ENCODE assay signal across 32 mouse cellular contexts in genomic region chr2:110814964-110815363, GRCm38 (mm10).
"Had no signal": no experiment of that assay in that cellular context is flagged by ENCODE, and none has a peak within 500 bp of the region (broad histone marks: within the 10 kb centered on the region; RNA-seq: fewer than 3 reads in every experiment).

No protein-coding gene starts in this region.

- H3K9me3 ChIP-seq: limb, embryonic 10.5 days; limb, embryonic 12.5 days; limb, embryonic 13.5 days; limb, embryonic 15.5 days; liver, embryonic 12.5 days; liver, embryonic 13.5 days; liver, embryonic 15.5 days; lung, embryonic 15.5 days; megakaryocyte, embryonic 14.5 days; midbrain, embryonic 10.5 days; midbrain, embryonic 12.5 days; midbrain, embryonic 13.5 days; midbrain, embryonic 15.5 days; neural tube, embryonic 12.5 days had no signal

- H3K27ac ChIP-seq: limb, embryonic 10.5 days; limb, embryonic 12.5 days; limb, embryonic 13.5 days; limb, embryonic 15.5 days; liver, embryonic 12.5 days; liver, embryonic 13.5 days; liver, embryonic 14.5 days; liver, embryonic 15.5 days; lung, embryonic 15.5 days; macrophage; midbrain, embryonic 10.5 days; midbrain, embryonic 12.5 days; midbrain, embryonic 13.5 days; midbrain, embryonic 15.5 days; neural tube, embryonic 12.5 days had no signal

- ATAC-seq: liver, embryonic 12.5 days; liver, postnatal 0 days; lung, postnatal 0 days; midbrain, embryonic 13.5 days; midbrain, embryonic 15.5 days; midbrain, embryonic 16.5 days had no signal

- H3K27me3 ChIP-seq: limb, embryonic 12.5 days; limb, embryonic 13.5 days; limb, embryonic 15.5 days; liver, embryonic 12.5 days; liver, embryonic 13.5 days; liver, embryonic 15.5 days; lung, embryonic 15.5 days; megakaryocyte, embryonic 14.5 days; midbrain, embryonic 12.5 days; midbrain, embryonic 13.5 days; midbrain, embryonic 15.5 days; neural tube, embryonic 12.5 days had no signal

- H3K4me2 ChIP-seq: limb, embryonic 12.5 days; limb, embryonic 13.5 days; limb, embryonic 15.5 days; liver, embryonic 11.5 days; liver, embryonic 12.5 days; liver, embryonic 13.5 days; liver, embryonic 15.5 days; lung, embryonic 14.5 days; lung, embryonic 15.5 days; midbrain, embryonic 11.5 days; midbrain, embryonic 12.5 days; midbrain, embryonic 13.5 days; midbrain, embryonic 15.5 days; neural tube, embryonic 12.5 days had no signal

- DNase-seq: left cerebral cortex, postnatal 4 days; liver; liver, embryonic 13.5 days; liver, postnatal 0 days; lung, adult 18-20 months; lung, adult 2 months; lung, embryonic 14.5 days; lung, postnatal 10 days; lung, postnatal 14 days; lung, postnatal 36 days; lung, postnatal 4 days; midbrain, embryonic 14.5 days had no signal

- H3K4me1 ChIP-seq: limb, embryonic 10.5 days; limb, embryonic 12.5 days; limb, embryonic 13.5 days; limb, embryonic 15.5 days; liver, embryonic 12.5 days; liver, embryonic 13.5 days; liver, embryonic 15.5 days; lung, embryonic 15.5 days; megakaryocyte, embryonic 14.5 days; midbrain, embryonic 10.5 days; midbrain, embryonic 12.5 days; midbrain, embryonic 13.5 days; midbrain, embryonic 15.5 days; neural tube, embryonic 12.5 days had no signal

- H3K4me3 ChIP-seq: limb, embryonic 10.5 days; limb, embryonic 12.5 days; limb, embryonic 13.5 days; limb, embryonic 15.5 days; liver, embryonic 12.5 days; liver, embryonic 13.5 days; liver, embryonic 15.5 days; lung, embryonic 15.5 days; megakaryocyte, embryonic 14.5 days; midbrain, embryonic 10.5 days; midbrain, embryonic 12.5 days; midbrain, embryonic 13.5 days; midbrain, embryonic 15.5 days; myocyte; neural tube, embryonic 12.5 days had no signal

- H3K36me3 ChIP-seq: limb, embryonic 10.5 days; limb, embryonic 12.5 days; limb, embryonic 13.5 days; limb, embryonic 15.5 days; liver, embryonic 12.5 days; liver, embryonic 13.5 days; liver, embryonic 15.5 days; lung, embryonic 15.5 days; midbrain, embryonic 10.5 days; midbrain, embryonic 12.5 days; midbrain, embryonic 13.5 days; midbrain, embryonic 15.5 days; neural tube, embryonic 12.5 days had no signal

- H3K9ac ChIP-seq: limb, embryonic 12.5 days; limb, embryonic 13.5 days; limb, embryonic 15.5 days; liver, embryonic 12.5 days; liver, embryonic 13.5 days; liver, embryonic 14.5 days; liver, embryonic 15.5 days; liver, postnatal 0 days; lung, embryonic 14.5 days; lung, embryonic 15.5 days; midbrain, embryonic 12.5 days; midbrain, embryonic 13.5 days; midbrain, embryonic 15.5 days; neural tube, embryonic 12.5 days had no signal
